Mouse (Mus musculus) MEL (cell line): ENCODE measurements around the gene Rph3al.

Experiments
- MAFK ChIP-seq: IDR thresholded peaks from 2 replicates; pipeline ENCODE4 v1.6.1; 2011; ENCODE audit warnings: low read depth, mild to moderate bottlenecking, low read length, improper control_type of control experiment, borderline replicate concordance
- POLR2A ChIP-seq, 2 experiments: IDR thresholded peaks; 2 replicates each; pipeline ENCODE4 v1.6.1; 2011 to 2012; ENCODE audit warnings: low read length in 2 of 2, mild to moderate bottlenecking in 2 of 2, control low read depth in 1 of 2, improper control_type of control experiment in 1 of 2, low read depth in 1 of 2, moderate library complexity in 1 of 2; ENCODE audit not compliant: control insufficient read depth in 1 of 2, insufficient read depth in 1 of 2, poor library complexity in 1 of 2
- SIN3A ChIP-seq: IDR thresholded peaks from 2 replicates; pipeline ENCODE4 v1.6.1; 2012; ENCODE audit warnings: low read length, improper control_type of control experiment, inconsistent platforms

GRCm38 (mm10) chr11:75785897-75786296 is 152.3 kb downstream of the Rph3al start:
- TF ChIP-seq MAFK = no peak
- TF ChIP-seq POLR2A (IDR thresholded peaks at IDR 0.05; ENCODE audit: control insufficient read depth in 1 of 2, insufficient read depth in 1 of 2, low read depth in 1 of 2, low read length in 2 of 2, poor library complexity in 1 of 2) = no peak
- no peak for TF ChIP-seq SIN3A
